Mouse (Mus musculus) frontal cortex, postnatal 14 days (tissue): ENCODE results near the gene Clcnka.
A peak's percentile ranks its signal among the peaks of the same experiment; 100 is the strongest.

Experiments
- DNase-seq, 2 experiments: peaks; one replicate each; pipeline ENCODE4 v3.0.0; 2022; ENCODE audit warnings: low spot score in 2 of 2

Clcnka gene

DNA sequence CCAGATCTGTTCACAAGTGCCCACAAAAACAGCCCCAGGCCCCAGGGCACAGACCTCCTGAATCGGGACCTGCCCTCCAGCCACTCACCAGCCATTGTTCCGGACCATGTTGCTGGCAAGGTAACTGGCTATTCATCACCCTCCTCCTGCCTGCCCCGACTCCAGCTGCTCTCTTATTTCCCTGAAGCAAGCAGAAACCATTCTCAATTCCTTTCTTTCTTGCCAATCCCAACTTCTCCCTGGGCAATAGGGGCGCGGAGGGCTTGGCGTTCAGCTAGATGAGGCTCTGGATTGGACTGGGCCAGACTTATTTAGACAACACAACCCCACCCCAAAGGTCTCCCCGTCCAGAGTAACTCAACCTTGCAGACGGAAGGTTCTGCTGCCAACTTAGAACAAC is 18.9 kb downstream of the Clcnka start:
- no peak for DNase-seq

- no peak for DNase-seq
Measured at GRCm38 (mm10) chr4:141372426-141372825, 26.1 kb downstream of the Clcnka start.

DNA sequence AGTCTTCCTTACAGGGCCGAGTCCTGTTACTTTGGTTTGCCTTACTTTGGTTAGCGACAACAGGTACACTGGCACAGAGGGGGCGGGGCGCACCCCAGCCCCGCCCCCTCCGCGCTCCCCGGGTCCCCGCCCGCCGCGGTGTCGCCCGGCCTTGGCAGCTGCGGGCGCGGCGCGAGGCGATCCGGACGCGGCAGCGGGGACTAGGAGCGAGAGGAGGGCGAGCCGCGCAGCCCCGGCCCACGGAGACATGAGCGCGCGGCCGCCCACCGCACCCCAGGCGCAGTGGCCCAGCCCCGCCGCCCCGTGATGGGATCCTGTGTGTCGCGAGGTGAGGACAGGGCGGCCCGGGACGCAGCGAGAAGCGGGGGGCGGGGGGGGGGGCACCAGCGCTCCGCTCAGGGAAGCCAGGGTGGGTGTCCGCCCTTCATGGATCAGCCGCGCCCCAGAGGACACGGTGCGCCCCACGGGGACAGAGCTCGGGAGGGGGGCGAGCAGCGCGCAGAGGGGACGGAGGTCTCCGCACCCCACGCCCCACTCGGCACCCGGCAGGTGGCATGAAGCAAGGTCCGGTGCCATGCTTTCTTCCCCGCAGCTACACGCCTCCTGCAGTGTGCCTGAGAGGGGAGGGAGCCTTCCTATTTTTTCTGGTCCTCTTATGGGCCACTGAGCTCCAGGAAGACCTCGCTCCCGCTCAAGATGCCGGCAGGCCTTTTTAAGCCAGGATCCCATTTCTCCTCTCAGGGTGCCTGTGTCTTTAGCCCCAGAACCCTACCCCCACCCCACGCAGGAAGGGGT is 30.3 kb downstream of the Clcnka start, which contains the start of gene Fam131c:
Fam131c (plus strand) TSS at position 224 of the 795 bp plus-strand sequence.
- DNase-seq: no peak

GRCm38 (mm10) chr4:141365876-141366275 is 32.6 kb downstream of the Clcnka start:
- DNase-seq: no peak

- no peak for DNase-seq
Measured at GRCm38 (mm10) chr4:141365126-141365525, 33.4 kb downstream of the Clcnka start.

- DNase-seq: peak; percentile 49 to 88
Measured at GRCm38 (mm10) chr4:141362937-141363548, 35.5 kb downstream of the Clcnka start.

- DNase-seq: no peak
Measured at GRCm38 (mm10) chr4:141360846-141361245, 37.7 kb downstream of the Clcnka start.

GRCm38 (mm10) chr4:141359222-141359621 is 39.3 kb downstream of the Clcnka start:
- no peak for DNase-seq

GRCm38 (mm10) chr4:141357811-141358210 is 40.7 kb downstream of the Clcnka start:
- DNase-seq: no peak

GRCm38 (mm10) chr4:141353868-141354267 is 44.7 kb downstream of the Clcnka start:
- no peak for DNase-seq

DNA sequence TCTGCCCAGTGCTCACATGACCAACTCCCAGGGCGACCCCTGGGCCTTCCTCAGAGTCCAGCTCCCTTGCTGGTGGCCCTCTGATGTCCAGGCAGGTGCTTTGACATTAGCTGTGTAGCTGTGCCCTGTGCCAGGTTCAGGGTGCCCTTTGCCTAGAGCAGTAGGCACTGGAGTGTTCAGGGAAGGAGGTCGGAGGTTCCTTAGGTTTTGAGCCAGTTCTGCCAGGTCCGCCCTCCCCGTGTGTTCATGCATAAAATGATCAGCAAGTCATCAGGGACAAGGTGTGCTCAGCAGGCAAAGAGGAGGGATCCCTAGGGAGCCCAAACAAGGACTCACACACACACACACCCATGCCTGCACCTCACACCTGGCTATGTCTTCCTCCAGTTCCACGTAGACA is 45.5 kb downstream of the Clcnka start:
- DNase-seq: no peak

GRCm38 (mm10) chr4:141351972-141352371 is 46.6 kb downstream of the Clcnka start:
- no peak for DNase-seq

DNA sequence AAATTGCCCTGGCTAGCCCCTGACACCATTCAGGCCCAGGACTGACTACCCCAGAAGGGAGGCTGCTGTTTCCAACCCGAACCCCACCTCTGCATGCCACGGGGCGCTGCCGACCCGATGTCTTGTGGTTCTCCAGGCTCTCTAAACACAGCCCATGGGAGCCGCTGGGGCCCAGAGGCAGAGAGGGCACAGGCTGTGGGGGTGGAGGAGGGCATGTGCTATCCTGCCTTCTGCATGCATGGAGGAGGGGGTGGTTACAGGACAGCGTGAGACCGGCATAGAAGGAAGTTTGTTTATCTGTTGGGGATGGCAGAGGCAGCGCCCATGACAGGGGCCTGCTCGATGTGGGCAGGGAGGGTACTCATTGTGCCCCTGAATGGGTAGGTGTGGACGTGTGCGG is 48.5 kb downstream of the Clcnka start:
- no peak for DNase-seq

- no peak for DNase-seq
Measured at GRCm38 (mm10) chr4:141348616-141349015, 49.9 kb downstream of the Clcnka start.

- no peak for DNase-seq
Measured at GRCm38 (mm10) chr4:141347365-141347797, 51.1 kb downstream of the Clcnka start.

DNA sequence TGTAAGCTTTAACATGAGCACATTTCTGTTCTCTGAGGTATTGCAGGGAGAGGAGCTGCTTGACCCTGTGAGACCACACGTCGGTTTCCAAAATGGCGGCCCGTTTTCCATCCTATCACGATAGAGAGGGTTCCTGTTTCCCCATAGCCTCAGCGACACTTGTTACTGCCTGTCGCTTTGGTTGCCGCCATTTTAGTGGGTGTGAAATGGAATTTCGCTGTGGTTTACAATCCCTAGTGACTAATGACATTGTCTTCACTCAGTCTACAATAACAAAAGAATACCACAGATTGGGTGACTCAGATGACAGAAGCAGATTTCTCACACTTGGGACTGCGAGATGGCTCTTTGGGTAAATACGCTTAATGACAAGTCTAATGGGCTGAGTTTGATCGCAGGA is 53.3 kb downstream of the Clcnka start:
- no peak for DNase-seq

GRCm38 (mm10) chr4:141343515-141343914 is 55.0 kb downstream of the Clcnka start:
- DNase-seq: no peak

DNA sequence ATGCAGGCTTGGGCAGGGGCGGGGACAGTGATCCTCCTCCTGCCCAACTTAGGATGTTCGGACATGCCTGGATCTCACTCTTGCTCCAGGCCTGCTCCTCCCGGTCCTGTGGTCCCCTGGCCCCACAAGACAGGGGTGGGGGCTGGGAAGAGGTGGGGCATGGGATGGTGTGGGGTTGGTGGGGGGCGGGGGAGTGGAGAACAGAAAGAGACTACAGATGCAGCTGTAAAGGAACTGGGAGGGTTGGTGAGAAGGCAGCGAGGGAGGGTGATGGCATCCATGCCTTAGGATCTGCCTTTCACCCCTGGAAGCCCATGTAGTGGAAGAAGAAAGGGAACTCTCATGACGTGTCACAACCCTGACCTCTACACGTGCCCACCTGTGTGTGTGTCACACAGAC is 57.0 kb downstream of the Clcnka start:
- DNase-seq: no peak

GRCm38 (mm10) chr4:141338853-141339252 is 59.7 kb downstream of the Clcnka start:
- no peak for DNase-seq

DNA sequence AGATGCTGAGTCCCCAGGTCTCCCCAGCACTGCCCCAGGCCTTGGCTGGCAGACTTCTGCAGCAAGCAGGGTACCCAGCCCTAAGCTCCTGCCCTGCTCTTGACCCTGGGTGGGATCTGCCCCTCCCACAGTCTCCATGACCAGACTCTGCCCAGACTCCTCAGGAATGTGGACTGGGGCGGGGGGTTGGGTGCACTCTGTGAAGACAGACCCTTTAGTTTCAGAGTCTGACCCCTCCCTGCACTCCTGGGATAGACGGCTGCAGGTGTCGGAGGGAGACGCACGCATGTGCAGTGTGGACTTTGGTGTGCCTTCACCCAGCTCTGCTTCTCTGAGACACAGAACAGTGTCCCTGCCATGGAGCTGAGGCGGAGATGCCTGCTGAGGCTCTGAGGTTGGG is 60.5 kb downstream of the Clcnka start:
- no peak for DNase-seq

GRCm38 (mm10) chr4:141336196-141336595 is 62.3 kb downstream of the Clcnka start:
- DNase-seq: no peak

- no peak for DNase-seq
Measured at GRCm38 (mm10) chr4:141335263-141335796, 63.2 kb downstream of the Clcnka start.

DNA sequence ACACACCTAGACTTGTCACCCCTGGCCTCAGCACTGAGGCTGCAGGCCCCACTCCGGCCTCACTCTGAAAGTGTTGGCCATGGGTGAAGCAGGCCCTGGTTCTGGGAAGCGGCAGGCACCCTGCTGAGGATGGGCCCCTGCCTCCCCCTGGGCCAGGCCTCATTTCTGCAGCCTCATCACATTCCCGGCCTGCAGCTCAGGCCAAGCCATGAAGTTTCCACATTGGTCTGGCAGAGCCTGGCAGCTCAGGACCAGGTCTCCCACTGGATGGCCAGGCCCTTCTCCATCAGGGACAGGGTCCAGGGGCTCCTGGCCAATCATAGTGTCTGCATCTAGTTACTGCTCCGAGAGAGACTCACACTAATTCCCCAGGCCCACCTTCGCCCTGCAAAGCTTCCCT is 63.8 kb downstream of the Clcnka start:
- DNase-seq: no peak
